8 mouse cellular contexts compared by ENCODE assay signal in genomic region chr14:33673350-33674087, GRCm38 (mm10).
DNase-seq lines count a peak whose midpoint lies in the region; ATAC-seq lines count a peak whose summit lies in the region.

No protein-coding gene starts in this region.

- peak; percentile 17 for DNase-seq in urinary bladder, postnatal 25 days (ENCODE audit: low spot score)
- DNase-seq in urinary bladder, postnatal 4 days (ENCODE audit: low spot score in 2 of 2) = no peak
- peak; percentile 64 for DNase-seq in forebrain, embryonic 14.5 days (ENCODE audit: low spot score)
- DNase-seq in layer of hippocampus, adult 8-10 months (ENCODE audit: low spot score in 2 of 2) = peak; percentile 19 to 47
- peak; percentile 34 for DNase-seq in mesoderm, embryonic 11.5 days (ENCODE audit: low read depth, low spot score)
- DNase-seq in thymus, postnatal 14 days = no peak

- no peaks in the 10 kb centered on the region for H3K36me3 ChIP-seq in forebrain, embryonic 13.5 days (ENCODE audit: poor library complexity, severe bottlenecking)
- H3K36me3 ChIP-seq in forebrain, embryonic 12.5 days (replicated peaks) = no peaks in the 10 kb centered on the region
- no peaks in the 10 kb centered on the region for H3K36me3 ChIP-seq in forebrain, embryonic 14.5 days (ENCODE audit: control insufficient read depth, insufficient read depth, low read length)

- H3K9me3 ChIP-seq in forebrain, embryonic 13.5 days (replicated peaks) = no peaks in the 10 kb centered on the region
- no peaks in the 10 kb centered on the region for H3K9me3 ChIP-seq in forebrain, embryonic 12.5 days
- no peaks in the 10 kb centered on the region for H3K9me3 ChIP-seq in forebrain, embryonic 14.5 days (replicated peaks; ENCODE audit: control insufficient read depth, low read length)

- no peak overlapping the region for H3K4me3 ChIP-seq in forebrain, embryonic 13.5 days
- H3K4me3 ChIP-seq in forebrain, embryonic 12.5 days (replicated peaks) = no peak overlapping the region
- no peak overlapping the region for H3K4me3 ChIP-seq in forebrain, embryonic 14.5 days (ENCODE audit: low read depth, low read length)

- H3K27ac ChIP-seq in forebrain, embryonic 13.5 days = no peak overlapping the region
- no peak overlapping the region for H3K27ac ChIP-seq in forebrain, embryonic 12.5 days
- H3K27ac ChIP-seq in forebrain, embryonic 14.5 days (ENCODE audit: low read depth, low read length) = no peak overlapping the region

- H3K9ac ChIP-seq in forebrain, embryonic 13.5 days = no peak overlapping the region
- H3K9ac ChIP-seq in forebrain, embryonic 12.5 days = no peak overlapping the region
- no peak overlapping the region for H3K9ac ChIP-seq in forebrain, embryonic 14.5 days (ENCODE audit: low read length)

- H3K27me3 ChIP-seq in forebrain, embryonic 13.5 days = 0 out of 2 replicates have a peak, but pooled peaks cover 4% of the 10 kb centered on the region
- no peaks in the 10 kb centered on the region for H3K27me3 ChIP-seq in forebrain, embryonic 12.5 days
- no peaks in the 10 kb centered on the region for H3K27me3 ChIP-seq in forebrain, embryonic 14.5 days (replicated peaks; ENCODE audit: control insufficient read depth, insufficient read depth, low read length)

- WGBS in forebrain, embryonic 13.5 days = 79% methylated on average over 5 of the region's 5 CpGs
- 83% methylated on average over 5 of the region's 5 CpGs for WGBS in forebrain, embryonic 12.5 days
- WGBS in forebrain, embryonic 14.5 days = 78% methylated on average over 5 of the region's 5 CpGs

- no peaks in the 10 kb centered on the region for H3K4me1 ChIP-seq in forebrain, embryonic 13.5 days
- H3K4me1 ChIP-seq in forebrain, embryonic 12.5 days = no peaks in the 10 kb centered on the region
- no peaks in the 10 kb centered on the region for H3K4me1 ChIP-seq in forebrain, embryonic 14.5 days (ENCODE audit: control insufficient read depth, insufficient read depth, low read length)

- ATAC-seq in forebrain, embryonic 13.5 days = peak; percentile 50; the same call in 1 of the 2 replicates
- ATAC-seq in forebrain, embryonic 12.5 days (ENCODE audit: low FRiP score) = no peak
- ATAC-seq in forebrain, embryonic 14.5 days = peak; percentile 46; the same call in 1 of the 2 replicates

- no peak overlapping the region for H3K4me2 ChIP-seq in forebrain, embryonic 13.5 days
- H3K4me2 ChIP-seq in forebrain, embryonic 12.5 days = no peak overlapping the region
- no peak overlapping the region for H3K4me2 ChIP-seq in forebrain, embryonic 14.5 days (ENCODE audit: low read length)

Comparison
In these comparisons a context has a peak if more than half of its experiments do, and no peak if none do; other contexts are left out.
1. DNase-seq: peak in urinary bladder, postnatal 25 days (single experiment), forebrain, embryonic 14.5 days (single experiment), layer of hippocampus, adult 8-10 months (2 of 2) and mesoderm, embryonic 11.5 days (single experiment); none in urinary bladder, postnatal 4 days (0 of 2) and thymus, postnatal 14 days (single experiment).